Mouse (Mus musculus) urinary bladder, postnatal 25 days (tissue): ENCODE measurements at regions not wholly inside any gene's neighbourhood (a gene's known extent, or its start where the extent isn't known, plus 50 kb on each side); places are given as distances from the start of the nearest gene placed in this dataset.

Source experiments
- DNase-seq: peaks from one replicate; pipeline ENCODE4 v3.0.0; 2022; ENCODE audit warnings: low spot score

- no peak for DNase-seq
These were observed 357.2 kb upstream of the Actbl2 start for GRCm38 (mm10) chr13:110897621-110898020.

GRCm38 (mm10) chr13:110902994-110903644 is 351.7 kb upstream of the Actbl2 start:
- peak; percentile 69 for DNase-seq

GRCm38 (mm10) chr13:110907319-110907955 is 347.4 kb upstream of the Actbl2 start:
- DNase-seq = peak; percentile 18

- DNase-seq = no peak
These were observed 342.9 kb upstream of the Actbl2 start for GRCm38 (mm10) chr13:110911866-110912265.

GRCm38 (mm10) chr13:110913177-110913576 is 341.6 kb upstream of the Actbl2 start:
- DNase-seq = no peak

GRCm38 (mm10) chr13:110913687-110914086 is 341.1 kb upstream of the Actbl2 start:
- DNase-seq = no peak

GRCm38 (mm10) chr13:110915161-110915560 is 339.7 kb upstream of the Actbl2 start:
- no peak for DNase-seq

GRCm38 (mm10) chr13:110923936-110924335 is 330.9 kb upstream of the Actbl2 start:
- no peak for DNase-seq

GRCm38 (mm10) chr13:110924897-110925296 is 329.9 kb upstream of the Actbl2 start:
- DNase-seq = no peak

GRCm38 (mm10) chr13:110928143-110928542 is 326.7 kb upstream of the Actbl2 start:
- no peak for DNase-seq

GRCm38 (mm10) chr13:110928894-110929293 is 325.9 kb upstream of the Actbl2 start:
- no peak for DNase-seq

- DNase-seq = no peak
These were observed 325.2 kb upstream of the Actbl2 start for GRCm38 (mm10) chr13:110929579-110929978.

- DNase-seq = no peak
These were observed 313.2 kb upstream of the Actbl2 start for GRCm38 (mm10) chr13:110941587-110941986.

GRCm38 (mm10) chr13:110942986-110943644 is 311.7 kb upstream of the Actbl2 start:
- DNase-seq = no peak

- no peak for DNase-seq
These were observed 310.8 kb upstream of the Actbl2 start for GRCm38 (mm10) chr13:110944061-110944460.

- no peak for DNase-seq
These were observed 310.1 kb upstream of the Actbl2 start for GRCm38 (mm10) chr13:110944683-110945082.

- DNase-seq = no peak
These were observed 294.6 kb upstream of the Actbl2 start for GRCm38 (mm10) chr13:110960212-110960611.

GRCm38 (mm10) chr13:110967109-110967508 is 287.7 kb upstream of the Actbl2 start:
- DNase-seq = peak; percentile 18

- DNase-seq = peak; percentile 33
These were observed 286.9 kb upstream of the Actbl2 start for GRCm38 (mm10) chr13:110967626-110968506.

GRCm38 (mm10) chr13:110968507-110968905 is 286.3 kb upstream of the Actbl2 start:
- DNase-seq = peak; percentile 5

GRCm38 (mm10) chr13:110977379-110977778 is 277.4 kb upstream of the Actbl2 start:
- DNase-seq = no peak

GRCm38 (mm10) chr13:110978022-110978421 is 276.8 kb upstream of the Actbl2 start:
- no peak for DNase-seq
